Mouse (Mus musculus): Measurements from ENCODE around the gene Atad3a.
"Not testable (repeated sequence)": the region's sequence is repeated elsewhere in the genome, so short reads cannot be mapped to it uniquely, and the experiment has no call there.

GRCm38 (mm10) chr4:155740681-155741080, 20.2 kb downstream of the Atad3a start:
- TF ChIP-seq CTCF, EP300 (IDR thresholded peaks at IDR 0.05; ENCODE audit: low read depth): not testable (repeated sequence)

All from heart, postnatal 0 days (tissue).